In the genomic region with DNA sequence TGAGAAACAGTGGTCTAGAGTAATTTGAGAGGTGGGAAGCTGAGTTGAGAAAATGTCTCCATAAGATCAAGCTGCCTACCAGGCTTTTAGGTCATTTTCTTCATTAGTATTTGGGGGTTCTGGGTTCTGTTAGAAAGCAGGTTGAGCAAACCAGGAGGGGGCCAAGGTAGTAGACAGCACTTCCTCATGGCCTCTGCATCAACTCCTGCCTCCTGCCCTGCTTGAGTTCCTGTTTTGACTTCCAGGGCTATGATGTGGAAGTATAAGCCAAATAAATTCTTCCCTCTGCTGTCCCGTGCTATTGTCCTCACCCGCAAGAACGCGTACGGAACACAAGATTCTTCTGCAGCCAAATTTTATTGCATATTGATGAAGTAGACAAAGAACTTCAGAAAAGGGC, we compare ENCODE assay signal across 40 mouse cellular contexts. TPM values are rescaled to one million over a fixed set of nuclear protein-coding genes. Genes with fewer than 3 reads are reported as not detected.
"Had no signal": no experiment of that assay in that cellular context is flagged by ENCODE, and none has a peak within 500 bp of the region (broad histone marks: within the 10 kb centered on the region; RNA-seq: fewer than 3 reads in every experiment).

No protein-coding gene starts in this region.

- H3K9ac ChIP-seq: heart, embryonic 12.5 days; hindbrain, embryonic 13.5 days; hindbrain, embryonic 15.5 days; kidney, embryonic 15.5 days; limb, embryonic 13.5 days; limb, embryonic 15.5 days had no signal

- DNase-seq: gastrocnemius, postnatal 25 days; heart, adult 18-20 months; heart, postnatal 10 days; kidney, adult 11 months; kidney, adult 2 months; kidney, adult 9 months; kidney, postnatal 14 days; kidney, postnatal 36 days; layer of hippocampus, adult 9-11 months; layer of hippocampus, postnatal 36 days; left cerebral cortex, postnatal 4 days had no signal

- H3K4me3 ChIP-seq: heart, embryonic 10.5 days; heart, embryonic 12.5 days; hindbrain, embryonic 13.5 days; hindbrain, embryonic 15.5 days; kidney, embryonic 15.5 days; limb, embryonic 13.5 days; limb, embryonic 15.5 days had no signal

- ATAC-seq: hindbrain, postnatal 0 days; intestine, embryonic 16.5 days had no signal

- H3K4me2 ChIP-seq: heart, embryonic 12.5 days; hindbrain, embryonic 13.5 days; hindbrain, embryonic 15.5 days; kidney, embryonic 15.5 days; limb, embryonic 13.5 days; limb, embryonic 15.5 days had no signal

- H3K4me1 ChIP-seq: heart, embryonic 10.5 days; hindbrain, embryonic 13.5 days; hindbrain, embryonic 15.5 days; limb, embryonic 13.5 days; limb, embryonic 15.5 days had no signal

- H3K27ac ChIP-seq: heart, embryonic 10.5 days; hindbrain, embryonic 13.5 days; hindbrain, embryonic 15.5 days; hindbrain, postnatal 0 days; kidney, embryonic 15.5 days; kidney, postnatal 0 days; limb, embryonic 13.5 days; limb, embryonic 15.5 days had no signal

- H3K9me3 ChIP-seq: heart, embryonic 10.5 days; hindbrain, embryonic 13.5 days; hindbrain, embryonic 15.5 days; kidney, embryonic 15.5 days; limb, embryonic 15.5 days had no signal

- H3K36me3 ChIP-seq: heart, embryonic 10.5 days; hindbrain, embryonic 13.5 days; hindbrain, embryonic 15.5 days; kidney, embryonic 15.5 days; limb, embryonic 15.5 days had no signal

- H3K27me3 ChIP-seq: heart, embryonic 12.5 days; hindbrain, embryonic 13.5 days; hindbrain, embryonic 15.5 days; kidney, embryonic 15.5 days; limb, embryonic 13.5 days; limb, embryonic 15.5 days had no signal

RNA-seq across cellular contexts. Expression of a gene that starts 58.2 kb away (rescaled TPM):
- total RNA-seq: gastrocnemius, adult 18-20 months; gastrocnemius, adult 8-10 months; gastrocnemius, postnatal 25 days; gastrocnemius, postnatal 4 days; heart, adult 18-20 months; heart, adult 8-10 months; heart, postnatal 10 days; heart, postnatal 25 days; hematopoietic stem cell, adult 5-6 weeks; hindbrain, postnatal 0 days; layer of hippocampus, adult 18-20 months; layer of hippocampus, postnatal 14 days; layer of hippocampus, postnatal 36 days; left cerebral cortex, adult 18-20 months; left cerebral cortex, adult 8-10 months; left cerebral cortex, postnatal 10 days; left cerebral cortex, postnatal 25 days; left cerebral cortex, postnatal 4 days; liver, adult 2 months had no signal
- polyA plus RNA-seq: heart, embryonic 10.5 days; heart, embryonic 12.5 days; heart, embryonic 14.5 days; heart, embryonic 16.5 days; hindbrain, embryonic 11.5 days; hindbrain, embryonic 13.5 days; hindbrain, embryonic 15.5 days; hindbrain, postnatal 0 days; intestine, embryonic 14.5 days; intestine, embryonic 16.5 days; kidney, adult 2 months; kidney, embryonic 15.5 days; kidney, postnatal 0 days; large intestine, adult 2 months; limb, embryonic 11.5 days; limb, embryonic 13.5 days; limb, embryonic 15.5 days; liver, adult 2 months had no signal
